Mouse (Mus musculus): ENCODE results near the gene Dlg5.

Gene Dlg5

DNA sequence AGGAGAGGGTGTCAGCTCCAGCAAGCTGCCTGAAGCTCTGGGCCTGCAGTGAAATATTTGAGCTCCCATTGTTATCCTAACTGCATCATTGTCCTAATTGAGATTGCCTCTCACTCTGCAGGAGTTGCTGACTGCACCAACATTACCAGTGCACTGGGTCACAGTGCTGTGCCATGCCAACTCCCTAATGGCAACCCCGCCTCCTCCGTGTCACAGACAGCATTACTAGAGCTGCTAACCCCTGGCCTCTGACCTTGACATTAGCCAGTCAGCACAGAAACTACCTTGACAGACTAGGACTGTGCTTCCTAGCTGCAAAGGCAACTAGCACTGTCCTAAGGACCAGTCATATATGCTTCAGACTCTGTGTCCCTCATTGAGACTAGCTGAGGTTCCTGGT is 139.0 kb downstream of the Dlg5 start:
- no peak for DNase-seq (ENCODE audit: low spot score)

- DNase-seq (ENCODE audit: low spot score) = no peak
These were observed 146.9 kb downstream of the Dlg5 start for GRCm38 (mm10) chr14:24098828-24099227.

DNA sequence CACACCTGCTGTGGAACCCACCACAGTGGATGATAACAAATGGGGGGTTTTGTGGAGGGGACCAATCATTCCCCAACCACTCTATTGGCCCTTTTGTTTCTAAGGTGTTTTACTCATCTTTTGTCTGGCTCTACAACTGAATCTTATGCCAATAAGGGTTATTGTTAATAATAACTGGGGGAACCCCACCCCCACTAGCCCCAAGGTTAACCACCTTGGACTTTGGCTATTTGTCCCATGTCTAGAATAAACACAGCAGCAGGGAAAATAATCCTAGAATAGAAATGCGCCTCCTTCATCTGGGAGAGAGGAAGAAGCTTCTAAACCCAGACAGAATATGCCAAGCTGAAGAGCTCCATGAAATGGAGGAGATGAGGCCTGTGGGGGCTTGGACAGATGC is 151.1 kb downstream of the Dlg5 start:
- DNase-seq (ENCODE audit: low spot score) = no peak

- no peak for DNase-seq (ENCODE audit: low spot score)
These were observed 152.5 kb downstream of the Dlg5 start for GRCm38 (mm10) chr14:24093221-24093620.

DNA sequence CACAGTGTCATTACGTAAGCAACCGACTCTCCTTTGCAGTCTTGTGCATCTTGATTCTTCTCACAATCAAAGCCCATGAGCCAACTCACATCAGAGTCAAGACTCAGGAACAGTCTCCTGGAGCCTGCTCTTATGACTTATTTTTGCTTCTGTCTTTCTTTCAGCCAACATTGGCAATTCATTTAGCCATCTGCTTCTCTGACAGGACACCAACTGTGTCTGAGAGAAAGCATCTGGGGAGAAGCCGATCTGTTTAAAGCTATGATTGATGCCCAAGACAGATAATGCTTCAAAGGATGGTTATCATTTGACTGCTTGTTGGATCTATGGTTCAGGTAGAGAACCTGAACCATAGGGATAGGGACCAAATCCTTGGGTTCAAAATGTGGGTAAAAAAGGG is 153.3 kb downstream of the Dlg5 start:
- DNase-seq (ENCODE audit: low spot score) = no peak

DNA sequence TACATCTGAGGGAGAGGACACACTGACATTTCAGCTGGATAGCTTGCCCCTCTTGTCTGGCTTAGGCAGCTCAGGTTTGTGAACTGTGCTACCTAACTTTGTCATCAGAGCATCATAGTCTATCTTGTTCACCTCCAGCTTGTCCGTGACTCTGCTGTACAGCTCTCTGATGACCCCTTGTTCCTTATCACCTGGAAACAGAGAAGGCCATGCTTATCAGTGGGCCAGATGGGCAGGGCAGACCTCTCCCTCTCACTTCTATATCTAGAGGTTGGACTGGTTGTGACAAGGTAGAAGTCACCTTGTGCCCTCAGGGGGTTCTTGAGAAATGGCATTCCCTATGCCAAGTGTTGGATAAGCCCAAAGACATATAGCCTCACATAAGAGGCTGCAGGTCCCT is 154.9 kb downstream of the Dlg5 start:
- DNase-seq (ENCODE audit: low spot score) = no peak

DNA sequence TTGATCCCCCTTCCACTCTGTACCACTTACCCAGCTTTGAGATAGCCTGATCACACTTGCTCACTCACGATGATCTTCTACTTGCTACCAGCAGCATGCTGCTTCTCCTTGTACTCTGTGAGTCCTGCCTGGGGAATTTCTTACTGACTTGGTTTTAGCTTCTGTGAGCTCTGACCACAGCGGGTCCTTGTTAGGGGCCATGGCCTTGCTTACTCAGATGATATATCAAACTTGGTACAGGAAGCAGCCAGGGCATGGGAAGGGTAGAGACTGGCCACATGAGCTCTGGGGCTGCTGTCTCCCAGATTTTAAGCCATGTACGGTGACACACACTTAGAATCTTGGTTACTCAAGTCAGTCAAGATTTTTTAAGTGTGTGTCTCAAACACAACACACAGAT is 156.5 kb downstream of the Dlg5 start:
- DNase-seq (ENCODE audit: low spot score) = no peak

- DNase-seq (ENCODE audit: low spot score) = no peak
These were observed 158.3 kb downstream of the Dlg5 start for GRCm38 (mm10) chr14:24087430-24087829.

DNA sequence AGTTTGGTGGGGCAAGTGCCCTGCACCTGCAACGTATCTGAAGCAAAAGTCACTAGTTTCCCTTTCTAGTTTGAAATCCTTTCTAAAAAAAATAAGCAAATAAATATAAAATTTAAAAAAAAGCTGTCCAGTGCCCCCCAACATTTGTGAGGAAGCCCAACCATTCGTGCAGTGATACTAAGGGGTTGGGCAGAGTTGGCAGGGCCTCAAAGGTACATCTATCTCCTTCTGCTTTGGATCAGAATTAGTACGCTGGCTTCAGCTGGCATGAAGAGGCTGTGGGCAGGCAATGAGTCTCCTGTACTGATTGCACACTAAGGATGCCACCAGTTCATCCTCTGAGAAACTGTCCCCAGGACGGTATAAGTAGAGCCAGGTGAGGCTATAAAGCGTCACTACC is 159.2 kb downstream of the Dlg5 start:
- no peak for DNase-seq (ENCODE audit: low spot score)
